Mouse (Mus musculus) cerebellum, adult (tissue): Measurements from ENCODE around the gene Elfn2.

Experiments
- ATAC-seq: cut with Nextera tagmentation; 2 replicates; pipeline ENCODE4 v1.9.2; 2017; ENCODE audit warnings: mild to moderate bottlenecking, moderate library complexity, mixed read lengths; ENCODE audit not compliant: insufficient number of reproducible peaks, low FRiP score, low TSS enrichment

The Elfn2 gene

GRCm38 (mm10) chr15:78684111-78684510 lies 34.5 kb downstream of the Elfn2 start:
- ATAC-seq: no peak

- no peak for ATAC-seq
Measured at GRCm38 (mm10) chr15:78683474-78683873, 35.1 kb downstream of the Elfn2 start.

- no peak for ATAC-seq
Measured at GRCm38 (mm10) chr15:78681781-78682180, 36.8 kb downstream of the Elfn2 start.

GRCm38 (mm10) chr15:78681301-78681700 lies 37.3 kb downstream of the Elfn2 start:
- ATAC-seq: no peak

- ATAC-seq: no peak
Measured at GRCm38 (mm10) chr15:78680291-78680690, 38.3 kb downstream of the Elfn2 start.

- ATAC-seq: no peak
Measured at GRCm38 (mm10) chr15:78677708-78678107, 40.9 kb downstream of the Elfn2 start.

GRCm38 (mm10) chr15:78677015-78677414 lies 41.6 kb downstream of the Elfn2 start:
- ATAC-seq: no peak

- ATAC-seq: no peak
Measured at GRCm38 (mm10) chr15:78674912-78675412, 43.6 kb downstream of the Elfn2 start.

- ATAC-seq: no peak
Measured at GRCm38 (mm10) chr15:78673436-78673835, 45.1 kb downstream of the Elfn2 start.

- ATAC-seq: no peak
Measured at GRCm38 (mm10) chr15:78670341-78670740, 48.2 kb downstream of the Elfn2 start.

GRCm38 (mm10) chr15:78669221-78669871 lies 49.2 kb downstream of the Elfn2 start:
- no peak for ATAC-seq

- no peak for ATAC-seq
Measured at GRCm38 (mm10) chr15:78664268-78664667, 54.3 kb downstream of the Elfn2 start.

- ATAC-seq: no peak
Measured at GRCm38 (mm10) chr15:78651169-78651568, 67.4 kb downstream of the Elfn2 start.

GRCm38 (mm10) chr15:78647746-78648145 lies 70.8 kb downstream of the Elfn2 start:
- no peak for ATAC-seq

GRCm38 (mm10) chr15:78644606-78645005 lies 74.0 kb downstream of the Elfn2 start:
- ATAC-seq: no peak

- no peak for ATAC-seq
Measured at GRCm38 (mm10) chr15:78643633-78644032, 74.9 kb downstream of the Elfn2 start.

- ATAC-seq: no peak
Measured at GRCm38 (mm10) chr15:78635231-78635630, 83.3 kb downstream of the Elfn2 start.

GRCm38 (mm10) chr15:78634095-78634737 lies 84.4 kb downstream of the Elfn2 start:
- ATAC-seq: no peak

GRCm38 (mm10) chr15:78633413-78633812 lies 85.2 kb downstream of the Elfn2 start:
- no peak for ATAC-seq

GRCm38 (mm10) chr15:78632387-78632786 lies 86.2 kb downstream of the Elfn2 start:
- no peak for ATAC-seq

- ATAC-seq: no peak
Measured at GRCm38 (mm10) chr15:78626285-78626684, 92.3 kb downstream of the Elfn2 start.

GRCm38 (mm10) chr15:78624961-78625360 lies 93.6 kb downstream of the Elfn2 start:
- no peak for ATAC-seq
